Mouse (Mus musculus): ENCODE data around the gene Dcaf11. TPM values are rescaled to one million over a fixed set of nuclear protein-coding genes. Genes with fewer than 3 reads are reported as not detected.

Dcaf11 gene
- polyA plus RNA-seq (2012; rRNA removed; ENCODE audit: low replicate concordance): 79.4 and 81.9 TPM in 2 replicates

DNA sequence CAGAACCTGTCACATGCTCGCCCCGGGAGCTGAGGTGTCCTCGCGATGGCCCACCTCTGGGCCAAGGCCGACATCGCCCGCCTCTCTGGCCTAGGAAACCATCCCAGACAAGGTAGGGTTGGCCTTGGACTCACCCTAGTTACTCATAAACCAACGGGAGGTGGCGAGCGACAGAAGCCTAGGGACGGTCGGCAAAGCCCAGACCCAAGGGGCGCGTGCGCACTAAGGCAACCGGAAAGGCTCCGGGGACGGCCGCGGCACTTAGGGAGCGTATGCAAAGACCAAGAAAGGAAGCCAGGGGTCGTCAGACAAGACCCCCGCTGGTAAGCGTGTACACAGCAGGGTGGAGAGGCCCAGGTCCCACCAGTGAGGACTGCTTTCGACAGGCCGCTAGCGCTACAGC, at the start of gene Dcaf11:
Dcaf11 (plus strand) TSS at position 208 of the 403 bp plus-strand sequence.

DNA sequence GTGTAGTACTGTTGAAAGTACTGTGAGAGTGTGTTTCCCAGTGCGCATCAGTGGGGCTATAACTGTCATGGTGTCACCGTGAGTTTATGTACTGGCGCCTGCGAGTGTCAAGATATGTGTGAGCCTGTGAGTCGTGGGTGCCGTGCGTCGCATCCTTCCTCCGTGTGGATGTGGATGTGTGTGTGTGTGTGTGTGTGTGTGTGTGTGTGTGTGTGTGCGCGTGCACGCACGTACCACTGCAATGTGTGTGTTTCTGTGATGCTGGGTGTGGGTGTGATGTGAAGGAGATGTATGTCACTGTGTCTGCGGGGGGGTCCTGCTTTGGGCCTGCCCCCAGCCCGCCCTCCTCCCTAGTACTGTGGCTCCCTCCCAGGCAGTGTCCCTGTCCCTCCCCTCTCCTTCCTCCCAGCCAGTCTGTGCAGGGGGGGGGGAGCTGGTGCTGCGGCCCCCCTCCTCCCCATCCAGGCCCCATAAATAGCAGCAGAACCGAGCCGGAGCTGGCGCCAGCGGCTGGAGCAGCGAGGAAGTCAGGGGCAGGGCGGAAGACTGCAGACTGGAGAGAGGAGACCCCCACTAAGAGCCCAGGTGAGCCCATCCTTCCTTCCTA, 49.6 kb upstream of the Dcaf11 start, which contains the start of gene Cpne6:
Cpne6 (plus strand) TSS at position 321 of the 607 bp plus-strand sequence.

DNA sequence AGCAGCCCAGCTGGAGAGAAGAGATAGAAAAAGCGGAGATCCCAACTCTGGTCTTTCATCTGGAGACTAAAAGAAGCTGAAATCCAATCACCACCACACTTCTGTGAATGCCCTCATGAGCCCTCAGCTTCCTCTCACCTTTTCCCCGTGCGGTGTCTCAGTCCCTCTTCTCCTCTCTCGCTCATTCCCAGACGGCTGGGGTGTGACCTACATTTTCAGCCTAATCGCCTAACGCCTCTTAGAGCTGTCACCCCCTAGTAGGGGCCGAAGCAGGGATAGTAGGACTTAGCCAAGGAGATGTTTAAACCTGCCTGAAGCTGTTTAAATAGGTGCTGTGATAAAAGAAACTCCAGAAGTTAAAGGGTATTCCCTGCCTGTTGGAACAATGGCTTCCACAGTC, 35.0 kb upstream of the Dcaf11 start, which contains the start of gene Nrl:
Nrl (minus strand) TSS at position 197 of the 400 bp plus-strand sequence.

DNA sequence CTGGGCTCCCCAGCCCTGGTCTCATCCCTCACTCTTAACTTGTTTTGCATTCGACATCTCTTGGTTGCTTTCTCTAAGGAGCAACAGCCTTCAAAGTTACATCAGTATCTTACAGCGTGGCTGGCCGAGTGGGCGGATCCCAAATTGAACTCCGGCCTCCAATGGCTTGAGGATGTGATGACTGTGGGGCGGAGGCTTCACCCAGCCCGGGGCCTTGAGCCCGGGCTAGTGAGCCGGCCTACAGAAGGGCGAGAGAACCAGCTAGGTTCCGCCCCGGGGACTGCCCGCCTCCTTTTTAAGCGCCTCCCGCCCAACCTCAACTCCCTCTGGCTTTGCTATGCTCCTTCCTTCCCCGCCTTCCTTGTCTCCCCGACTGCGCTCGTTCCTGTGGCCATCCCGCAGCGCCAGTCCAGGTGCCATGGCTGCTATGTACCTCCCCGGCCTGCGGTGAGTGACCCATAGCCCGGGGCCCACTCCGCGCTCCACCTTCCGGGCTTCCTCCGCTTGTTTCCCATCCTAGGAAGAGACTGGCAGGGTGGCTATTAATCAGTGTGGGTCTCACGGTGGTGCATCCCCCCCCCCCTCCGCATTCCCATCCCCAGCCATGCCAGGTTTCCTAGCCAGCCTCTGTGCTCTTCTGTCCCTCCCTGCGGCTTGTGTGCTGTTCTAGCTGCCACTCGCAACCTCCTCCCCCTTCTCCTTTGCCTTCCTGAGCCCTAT, 19.6 kb upstream of the Dcaf11 start, which contains the start of gene Pck2:
Pck2 (plus strand) TSS at position 200 of the 720 bp plus-strand sequence.

DNA sequence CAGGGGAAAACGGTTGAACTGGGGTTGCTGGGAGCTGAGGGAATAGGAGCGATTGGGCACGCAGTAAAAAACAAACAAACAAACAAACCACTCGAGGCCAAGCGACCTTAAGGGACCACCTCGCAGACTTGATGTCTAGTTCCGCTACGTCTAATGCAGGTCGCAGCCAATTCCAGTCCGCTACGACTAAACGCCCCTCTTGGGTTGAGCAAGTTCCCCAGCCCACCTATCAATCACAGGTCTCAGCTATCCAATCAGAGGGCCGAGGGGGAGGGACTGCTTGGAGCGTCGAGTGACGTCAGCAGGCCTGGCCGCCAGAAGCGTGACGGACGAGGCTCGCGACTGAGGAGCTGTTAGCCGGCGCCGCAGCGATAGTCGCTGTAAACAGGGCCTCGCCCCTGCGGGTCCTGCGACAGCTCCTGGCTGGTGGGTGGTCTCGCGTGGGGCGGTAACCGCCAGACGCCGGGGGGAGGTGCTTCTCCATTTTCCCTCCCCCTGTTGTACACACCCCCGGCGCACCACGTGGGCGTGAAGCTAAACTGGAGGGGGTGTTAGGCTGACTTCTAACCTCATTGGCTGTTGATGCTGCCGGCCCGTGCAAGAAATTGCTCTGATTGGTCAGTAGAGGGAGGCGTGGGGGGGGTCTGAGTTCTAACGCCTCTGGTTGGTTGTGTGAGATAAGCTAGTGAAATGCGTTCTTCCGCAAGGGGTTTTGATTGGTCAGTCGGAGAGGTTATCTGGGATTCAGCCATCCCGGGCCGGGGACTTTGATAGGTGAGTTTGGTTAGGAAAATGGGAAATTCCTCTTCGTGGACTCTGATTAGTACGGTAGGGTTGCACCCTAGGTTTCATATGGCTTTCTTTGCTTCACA, 632 bp downstream of the Dcaf11 start, which contains the start of gene A730061H03Rik:
A730061H03Rik (minus strand) TSS at position 205 of the 872 bp plus-strand sequence.

DNA sequence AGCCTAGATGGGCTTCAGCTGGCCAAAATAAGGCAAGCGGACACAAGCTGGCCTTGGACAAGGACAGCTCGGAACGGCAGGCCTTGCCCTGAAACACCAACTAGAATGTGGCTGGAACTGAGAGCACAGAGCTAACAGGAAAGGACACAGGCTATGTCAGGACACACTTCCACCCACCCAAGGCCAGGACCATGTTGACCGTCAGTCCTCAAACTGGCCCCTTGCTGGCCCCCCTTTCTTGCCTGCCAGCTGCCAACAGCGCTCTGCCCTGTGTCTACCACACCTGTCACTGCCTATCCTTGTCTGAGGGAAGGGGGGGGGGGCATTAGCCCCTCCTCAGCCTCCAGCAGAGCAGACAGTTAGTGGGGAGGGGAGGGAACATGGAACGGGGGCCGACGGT, 15.5 kb downstream of the Dcaf11 start, which contains the start of gene Fitm1:
Fitm1 (plus strand) TSS at position 316 of the 400 bp plus-strand sequence.

DNA sequence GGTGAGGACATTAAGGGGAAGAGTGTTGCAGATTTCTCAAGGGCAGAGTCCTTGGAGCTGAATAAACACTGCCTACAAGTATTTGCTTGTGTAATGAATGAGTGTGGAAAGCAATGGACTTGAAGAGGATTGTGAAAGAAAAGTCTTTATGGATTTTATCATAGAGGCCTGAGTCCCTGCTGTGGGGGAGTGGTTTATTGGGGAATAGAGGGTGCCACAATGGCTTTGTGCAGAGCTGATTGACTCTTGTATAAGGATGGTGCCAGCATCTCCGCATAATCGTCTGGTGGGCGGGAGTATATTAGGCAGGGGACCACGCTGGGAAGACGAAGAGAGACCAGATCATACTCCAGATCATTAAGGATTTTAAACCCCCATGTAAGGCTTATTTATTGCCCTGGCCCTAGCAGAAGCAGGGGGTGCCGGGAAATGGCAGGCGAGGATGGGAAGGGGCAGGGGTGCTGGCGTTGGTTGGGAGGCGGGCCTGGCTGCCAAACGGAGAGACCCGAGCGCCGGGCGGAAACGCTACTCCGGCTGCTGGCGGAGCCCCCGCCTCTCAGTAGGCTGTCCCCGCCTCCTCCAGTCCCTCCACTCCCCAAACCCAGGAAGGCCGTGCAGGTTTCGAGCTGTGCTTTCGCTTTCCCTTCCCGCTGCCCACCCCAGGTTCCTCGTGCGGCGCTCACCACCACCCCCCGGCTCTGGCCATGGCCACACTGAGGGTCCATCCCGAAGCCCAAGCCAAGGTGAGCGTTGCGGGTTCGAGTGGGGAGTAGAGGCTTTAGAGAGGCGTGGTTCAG, 18.3 kb downstream of the Dcaf11 start, which contains the start of gene Psme1:
Psme1 (plus strand) TSS at position 253 of the 797 bp plus-strand sequence.

DNA sequence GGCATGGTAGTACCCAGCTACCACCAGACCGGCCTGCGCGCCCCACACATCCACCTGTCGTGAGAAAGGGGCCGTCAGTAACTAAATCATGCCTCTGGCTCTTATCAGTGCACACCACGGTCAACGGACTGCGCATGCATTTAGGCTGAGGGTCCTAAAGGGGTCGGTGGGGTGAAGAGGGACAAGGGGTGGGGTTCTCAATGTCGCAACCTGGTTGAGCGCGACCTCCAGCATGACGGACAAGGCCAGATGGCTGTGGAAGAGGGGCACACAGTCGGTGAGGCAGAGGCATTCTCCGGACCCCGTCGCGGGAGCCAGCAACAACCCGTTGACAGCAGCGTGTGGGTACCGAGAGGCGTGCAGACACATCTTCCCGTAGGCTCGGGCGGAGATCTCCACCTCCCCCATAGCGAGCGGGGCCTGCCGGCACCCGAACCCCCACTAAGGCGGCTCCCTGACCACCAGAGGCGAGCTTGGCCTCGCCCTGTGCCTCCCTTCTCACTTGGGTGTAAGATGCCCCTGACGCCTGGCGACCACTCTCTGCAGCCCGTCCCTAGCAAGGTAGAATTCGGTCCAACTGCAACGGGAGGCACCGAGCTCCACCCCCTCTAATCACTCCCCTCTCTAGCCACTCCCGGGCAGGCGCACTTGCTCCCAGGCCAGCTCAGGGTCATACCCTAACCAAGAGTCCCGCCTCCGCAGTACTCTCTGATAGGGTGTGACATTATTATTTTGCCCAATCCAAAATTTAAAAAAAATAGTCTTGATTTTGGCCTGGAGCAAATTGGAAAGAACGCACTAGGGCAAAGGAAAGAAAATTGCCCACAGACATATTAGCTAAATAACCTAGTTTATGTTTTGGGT, 25.1 kb downstream of the Dcaf11 start, which contains the start of gene Emc9:
Emc9 (minus strand) TSS at position 601 of the 864 bp plus-strand sequence.

DNA sequence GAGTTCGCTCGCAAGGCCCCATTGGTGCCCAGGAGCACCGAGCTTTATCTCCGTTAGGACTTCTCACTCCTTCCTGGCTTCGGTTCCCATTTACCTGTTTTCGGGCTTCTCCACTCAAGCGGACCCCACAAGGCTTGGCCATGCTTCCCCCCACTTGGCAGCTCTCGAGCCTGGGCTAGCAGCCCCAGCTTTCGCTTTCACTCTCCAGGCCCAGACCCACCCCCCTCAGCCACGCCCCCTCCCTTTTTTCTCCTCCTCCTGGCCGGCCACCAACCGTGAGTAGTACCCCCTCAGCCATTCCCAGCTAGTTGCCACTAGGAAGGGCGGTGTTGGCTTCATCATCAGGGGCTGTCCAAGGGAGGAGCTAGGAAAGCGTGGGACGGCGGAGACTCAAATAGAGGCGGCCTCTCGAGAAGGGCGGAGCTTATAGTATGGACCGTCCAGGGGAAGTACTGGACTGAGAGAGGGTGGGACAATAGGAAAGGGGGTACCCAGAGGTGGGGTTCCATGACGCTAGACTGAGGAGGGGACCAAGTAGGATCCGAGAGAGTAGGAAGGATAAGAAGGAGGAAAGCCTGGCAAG, 31.0 kb downstream of the Dcaf11 start, which contains the start of gene Psme2:
Psme2 (minus strand) TSS at position 366 of the 583 bp plus-strand sequence.

DNA sequence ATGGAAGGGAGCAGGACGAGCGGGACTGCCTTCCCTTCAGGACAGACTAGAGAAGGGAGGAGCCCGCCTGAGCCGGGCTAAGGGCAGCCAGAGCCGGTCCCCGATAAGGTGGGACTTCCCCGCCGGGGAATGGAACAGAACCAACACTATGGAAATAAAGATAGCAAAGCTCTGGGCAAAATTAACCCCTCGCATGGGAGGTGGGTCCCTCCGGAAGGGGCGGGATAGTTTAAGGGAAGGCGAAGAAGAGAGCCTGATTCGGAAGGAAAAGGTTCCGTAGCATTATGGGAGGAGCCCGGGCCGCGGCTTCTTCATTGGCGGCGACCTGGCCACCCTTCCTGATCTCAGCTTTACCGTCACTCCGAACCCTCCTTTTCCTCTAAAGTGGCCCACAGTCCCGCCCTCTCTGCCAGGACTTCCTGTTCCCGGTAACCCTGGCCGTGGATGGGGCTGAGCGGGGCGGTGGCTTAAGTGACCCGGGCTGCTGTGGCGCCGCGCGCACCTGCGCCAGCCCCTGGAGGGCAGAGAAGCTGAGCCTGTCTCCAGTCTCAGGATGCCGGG, 31.6 kb downstream of the Dcaf11 start, which contains the start of gene Rnf31:
Rnf31 (plus strand) TSS at position 378 of the 561 bp plus-strand sequence.

DNA sequence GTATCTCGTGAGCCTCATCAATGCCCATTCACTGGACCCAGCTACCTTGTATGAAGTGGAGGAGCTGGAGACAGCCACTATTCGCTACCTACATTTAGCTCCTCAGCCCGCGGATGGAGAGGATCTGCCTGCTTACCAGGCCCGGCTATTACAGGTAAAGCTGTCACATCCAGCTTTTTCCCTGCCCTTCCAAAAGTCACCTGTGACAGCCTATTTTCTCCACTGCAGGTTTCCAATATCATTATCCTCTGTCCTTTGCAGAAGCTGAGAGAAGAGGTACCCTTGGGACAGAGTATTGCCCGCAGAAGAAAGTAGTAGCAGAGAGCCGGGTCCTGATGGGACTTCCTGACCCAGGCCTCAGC, 43.4 kb downstream of the Dcaf11 start, which contains the start of gene Irf9:
Irf9 (plus strand) TSS at position 301 of the 362 bp plus-strand sequence.

DNA sequence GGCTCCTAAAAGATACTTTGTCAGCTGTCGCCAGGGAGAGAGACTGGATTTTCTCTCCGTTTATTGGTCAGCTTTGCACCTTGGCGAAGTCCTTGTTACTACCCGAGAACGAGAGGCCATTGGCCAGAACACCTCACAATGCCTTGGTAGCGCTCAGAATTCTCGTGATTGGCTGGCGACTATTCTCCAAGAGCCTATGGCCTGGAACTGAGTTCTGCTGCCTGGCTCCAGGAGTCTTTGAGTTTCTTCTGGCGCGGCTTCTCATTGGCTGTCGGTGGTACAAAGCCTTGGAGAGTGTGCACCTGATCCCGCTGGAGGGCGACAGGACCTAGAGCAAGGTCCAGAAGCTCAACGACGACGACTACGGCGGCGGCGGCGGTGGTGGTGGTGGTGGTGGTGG, 58.0 kb downstream of the Dcaf11 start, which contains the start of gene Rec8:
Rec8 (plus strand) TSS at position 216 of the 400 bp plus-strand sequence.

Other genes with a start within 250 kb of the Dcaf11 start
- 57.4 and 80.1 TPM in 2 replicates for gene Dhrs4, start 81.2 kb upstream of the Dcaf11 start, polyA plus RNA-seq (2012; rRNA removed; ENCODE audit: low replicate concordance)
- 2.1 and 9.4 TPM in 2 replicates for gene Carmil3, start 69.4 kb upstream of the Dcaf11 start, polyA plus RNA-seq (2012; rRNA removed; ENCODE audit: low replicate concordance)
- gene Cpne6, start 49.6 kb upstream of the Dcaf11 start, polyA plus RNA-seq (2012; rRNA removed; ENCODE audit: low replicate concordance): 0.08 and 0.19 TPM in 2 replicates
- not detected in 2 replicates for gene Nrl, start 35.0 kb upstream of the Dcaf11 start, polyA plus RNA-seq (2012; rRNA removed; ENCODE audit: low replicate concordance)
- gene Pck2, start 19.7 kb upstream of the Dcaf11 start, polyA plus RNA-seq (2012; rRNA removed; ENCODE audit: low replicate concordance): 44.1 and 72.2 TPM in 2 replicates
- 2.9 and 3.1 TPM in 2 replicates for gene A730061H03Rik, start 400 bp downstream of the Dcaf11 start, polyA plus RNA-seq (2012; rRNA removed; ENCODE audit: low replicate concordance)
- 0.68 and 2.5 TPM in 2 replicates for gene Fitm1, start 15.6 kb downstream of the Dcaf11 start, polyA plus RNA-seq (2012; rRNA removed; ENCODE audit: low replicate concordance)
- gene Psme1, start 18.1 kb downstream of the Dcaf11 start, polyA plus RNA-seq (2012; rRNA removed; ENCODE audit: low replicate concordance): 111 and 123 TPM in 2 replicates
- 34.6 and 113 TPM in 2 replicates for gene Emc9, start 25.3 kb downstream of the Dcaf11 start, polyA plus RNA-seq (2012; rRNA removed; ENCODE audit: low replicate concordance)
- 133 and 138 TPM in 2 replicates for gene Psme2, start 31.1 kb downstream of the Dcaf11 start, polyA plus RNA-seq (2012; rRNA removed; ENCODE audit: low replicate concordance)
- gene Rnf31, start 31.7 kb downstream of the Dcaf11 start, polyA plus RNA-seq (2012; rRNA removed; ENCODE audit: low replicate concordance): 27.9 and 42.1 TPM in 2 replicates
- gene Irf9, start 43.6 kb downstream of the Dcaf11 start, polyA plus RNA-seq (2012; rRNA removed; ENCODE audit: low replicate concordance): 39.3 and 81.5 TPM in 2 replicates
- gene Rec8, start 58.0 kb downstream of the Dcaf11 start, polyA plus RNA-seq (2012; rRNA removed; ENCODE audit: low replicate concordance): 0.10 and 23.9 TPM in 2 replicates
- gene Ipo4, start 76.0 kb downstream of the Dcaf11 start, polyA plus RNA-seq (2012; rRNA removed; ENCODE audit: low replicate concordance): 115 and 240 TPM in 2 replicates
- gene Gm49378, start 77.9 kb downstream of the Dcaf11 start, polyA plus RNA-seq (2012; rRNA removed; ENCODE audit: low replicate concordance): 1.3 and 8.1 TPM in 2 replicates
- gene Tm9sf1, start 83.8 kb downstream of the Dcaf11 start, polyA plus RNA-seq (2012; rRNA removed; ENCODE audit: low replicate concordance): 73.5 and 94.8 TPM in 2 replicates
- gene Tssk4, start 90.2 kb downstream of the Dcaf11 start, polyA plus RNA-seq (2012; rRNA removed; ENCODE audit: low replicate concordance): 0.77 and 1.5 TPM in 2 replicates
- 31.3 and 35.2 TPM in 2 replicates for gene Mdp1, start 100.5 kb downstream of the Dcaf11 start, polyA plus RNA-seq (2012; rRNA removed; ENCODE audit: low replicate concordance)
- 28.6 and 31.3 TPM in 2 replicates for gene Gmpr2, start 111.9 kb downstream of the Dcaf11 start, polyA plus RNA-seq (2012; rRNA removed; ENCODE audit: low replicate concordance)
- gene Nedd8, start 112.1 kb downstream of the Dcaf11 start, polyA plus RNA-seq (2012; rRNA removed; ENCODE audit: low replicate concordance): 292 and 416 TPM in 2 replicates
- gene Tinf2, start 121.8 kb downstream of the Dcaf11 start, polyA plus RNA-seq (2012; rRNA removed; ENCODE audit: low replicate concordance): 12.3 and 17.1 TPM in 2 replicates
- 0.60 and 2.2 TPM in 2 replicates for gene Tgm1, start 153.9 kb downstream of the Dcaf11 start, polyA plus RNA-seq (2012; rRNA removed; ENCODE audit: low replicate concordance)
- 34.6 and 47.9 TPM in 2 replicates for gene Rabggta, start 162.3 kb downstream of the Dcaf11 start, polyA plus RNA-seq (2012; rRNA removed; ENCODE audit: low replicate concordance)
- gene Dhrs1, start 185.7 kb downstream of the Dcaf11 start, polyA plus RNA-seq (2012; rRNA removed; ENCODE audit: low replicate concordance): 95.6 and 110 TPM in 2 replicates
- gene Nop9, start 185.7 kb downstream of the Dcaf11 start, polyA plus RNA-seq (2012; rRNA removed; ENCODE audit: low replicate concordance): 14.6 and 30.0 TPM in 2 replicates
- 2.5 and 4.1 TPM in 2 replicates for gene Cideb, start 198.5 kb downstream of the Dcaf11 start, polyA plus RNA-seq (2012; rRNA removed; ENCODE audit: low replicate concordance)
- gene Ltb4r2, start 201.4 kb downstream of the Dcaf11 start, polyA plus RNA-seq (2012; rRNA removed; ENCODE audit: low replicate concordance): 0.06 and 0.14 TPM in 2 replicates
- gene Ltb4r1, start 206.0 kb downstream of the Dcaf11 start, polyA plus RNA-seq (2012; rRNA removed; ENCODE audit: low replicate concordance): 2.3 and 4.5 TPM in 2 replicates
- gene Adcy4, start 224.1 kb downstream of the Dcaf11 start, polyA plus RNA-seq (2012; rRNA removed; ENCODE audit: low replicate concordance): 29.4 and 44.4 TPM in 2 replicates
- 14.6 and 21.8 TPM in 2 replicates for gene Ripk3, start 228.9 kb downstream of the Dcaf11 start, polyA plus RNA-seq (2012; rRNA removed; ENCODE audit: low replicate concordance)